Mouse (Mus musculus): ENCODE data around the gene Tmtc1. TPM values are rescaled to one million over a fixed set of nuclear protein-coding genes. Genes with fewer than 3 reads are reported as not detected.

Gene Tmtc1
- total and polyA plus RNA-seq, 2 experiments from 2014 or later, result 2.4 to 45.4 TPM

GRCm38 (mm10) chr6:148381163-148381782, 62.9 kb downstream of the Tmtc1 start:
- Histone ChIP-seq H3K27ac (no peak overlapping the region), H3K9ac (replicated peaks; ENCODE audit: low read length) (no peak overlapping the region), H3K4me3 (ENCODE audit: low read length) (no peak overlapping the region), H3K36me3 (ENCODE audit: insufficient read depth, low read length) (no peaks in the 10 kb centered on the region), H3K9me3 (ENCODE audit: low read length) (no peaks in the 10 kb centered on the region), H3K27me3 (ENCODE audit: insufficient read depth, low read length) (no peaks in the 10 kb centered on the region), H3K4me1 (ENCODE audit: insufficient read depth, low read length) (no peaks in the 10 kb centered on the region), H3K4me2 (ENCODE audit: low read depth, low read length) (no peak overlapping the region)
- TF ChIP-seq CTCF (IDR thresholded peaks at IDR 0.05; ENCODE audit: low read depth), result no peak
- no peak for ATAC-seq
- no peak for DNase-seq (ENCODE audit: low spot score)
- whole genome bisulfite sequencing, result 67% methylated on average over 9 of the region's 9 CpGs

GRCm38 (mm10) chr6:148375618-148376209, 68.5 kb downstream of the Tmtc1 start:
- no peak for ATAC-seq
- no peaks in the 10 kb centered on the region for H3K9me3 ChIP-seq (ENCODE audit: low read length)
- 50% methylated on average over 3 of the region's 3 CpGs for WGBS

GRCm38 (mm10) chr6:148375015-148375414, 69.2 kb downstream of the Tmtc1 start:
- H3K4me3 ChIP-seq (ENCODE audit: low read length), result no peak overlapping the region
- no peak for ATAC-seq
- no peaks in the 10 kb centered on the region for H3K27me3 ChIP-seq (ENCODE audit: insufficient read depth, low read length)
- H3K9me3 ChIP-seq (ENCODE audit: low read length), result no peaks in the 10 kb centered on the region
- H3K27ac ChIP-seq, result no peak overlapping the region
- TF ChIP-seq CTCF (IDR thresholded peaks at IDR 0.05; ENCODE audit: low read depth), result no peak
- H3K4me2 ChIP-seq (ENCODE audit: low read depth, low read length), result no peak overlapping the region
- H3K36me3 ChIP-seq (ENCODE audit: insufficient read depth, low read length), result no peaks in the 10 kb centered on the region
- no peaks in the 10 kb centered on the region for H3K4me1 ChIP-seq (ENCODE audit: insufficient read depth, low read length)
- H3K9ac ChIP-seq (replicated peaks; ENCODE audit: low read length), result no peak overlapping the region
- DNase-seq (ENCODE audit: low spot score), result no peak
- WGBS, result 84% methylated on average over 3 of the region's 3 CpGs

More at GRCm38 (mm10) chr6:148375618-148376209, 68.5 kb downstream of the Tmtc1 start:
- no peaks in the 10 kb centered on the region for H3K36me3 ChIP-seq (ENCODE audit: insufficient read depth, low read length)
- H3K4me1 ChIP-seq (ENCODE audit: insufficient read depth, low read length), result no peaks in the 10 kb centered on the region
- no peak overlapping the region for H3K4me3 ChIP-seq (ENCODE audit: low read length)
- no peak overlapping the region for H3K9ac ChIP-seq (replicated peaks; ENCODE audit: low read length)
- DNase-seq (ENCODE audit: low spot score), result no peak
- H3K27me3 ChIP-seq (ENCODE audit: insufficient read depth, low read length), result no peaks in the 10 kb centered on the region
- TF ChIP-seq CTCF (IDR thresholded peaks at IDR 0.05; ENCODE audit: low read depth), result no peak
- no peak overlapping the region for H3K27ac ChIP-seq
- H3K4me2 ChIP-seq (ENCODE audit: low read depth, low read length), result no peak overlapping the region

- ATAC-seq (no peak), DNase-seq (ENCODE audit: low spot score) (no peak)
- TF ChIP-seq CTCF (IDR thresholded peaks at IDR 0.05; ENCODE audit: low read depth), result no peak
- Histone ChIP-seq H3K36me3 (ENCODE audit: insufficient read depth, low read length) (no peaks in the 10 kb centered on the region), H3K4me3 (ENCODE audit: low read length) (no peak overlapping the region), H3K27me3 (ENCODE audit: insufficient read depth, low read length) (no peaks in the 10 kb centered on the region), H3K4me2 (ENCODE audit: low read depth, low read length) (no peak overlapping the region), H3K27ac (no peak overlapping the region), H3K9ac (replicated peaks; ENCODE audit: low read length) (no peak overlapping the region), H3K4me1 (ENCODE audit: insufficient read depth, low read length) (no peaks in the 10 kb centered on the region), H3K9me3 (ENCODE audit: low read length) (no peaks in the 10 kb centered on the region)
- 80% methylated on average over 2 of the region's 2 CpGs for WGBS
Observed at GRCm38 (mm10) chr6:148373444-148373843, 70.7 kb downstream of the Tmtc1 start.

- TF ChIP-seq CTCF (IDR thresholded peaks at IDR 0.05; ENCODE audit: low read depth), result no peak; the same call in 1 of the 2 replicates
- DNase-seq (ENCODE audit: low spot score) (no peak), ATAC-seq (no peak)
- no peaks in the 10 kb centered on the region for H3K36me3 ChIP-seq (ENCODE audit: insufficient read depth, low read length)
- H3K9ac ChIP-seq (replicated peaks; ENCODE audit: low read length), result no peak overlapping the region
- H3K27ac ChIP-seq, result no peak overlapping the region
- H3K4me3 ChIP-seq (ENCODE audit: low read length), result no peak overlapping the region
- no peak overlapping the region for H3K4me2 ChIP-seq (ENCODE audit: low read depth, low read length)
- H3K4me1 ChIP-seq (ENCODE audit: insufficient read depth, low read length), result no peaks in the 10 kb centered on the region
- no peaks in the 10 kb centered on the region for H3K9me3 ChIP-seq (ENCODE audit: low read length)
- H3K27me3 ChIP-seq (ENCODE audit: insufficient read depth, low read length), result no peaks in the 10 kb centered on the region
Observed at GRCm38 (mm10) chr6:148371223-148371622, 73.0 kb downstream of the Tmtc1 start.

- H3K27ac ChIP-seq, result no peak overlapping the region
- no peaks in the 10 kb centered on the region for H3K4me1 ChIP-seq (ENCODE audit: insufficient read depth, low read length)
- no peak for ATAC-seq
- H3K9me3 ChIP-seq (ENCODE audit: low read length), result no peaks in the 10 kb centered on the region
- no peak overlapping the region for H3K4me2 ChIP-seq (ENCODE audit: low read depth, low read length)
- H3K4me3 ChIP-seq (ENCODE audit: low read length), result no peak overlapping the region
- no peak for TF ChIP-seq CTCF (IDR thresholded peaks at IDR 0.05; ENCODE audit: low read depth)
- no peaks in the 10 kb centered on the region for H3K36me3 ChIP-seq (ENCODE audit: insufficient read depth, low read length)
- no peaks in the 10 kb centered on the region for H3K27me3 ChIP-seq (ENCODE audit: insufficient read depth, low read length)
- WGBS, result 24% methylated on average over 4 of the region's 4 CpGs
- no peak for DNase-seq (ENCODE audit: low spot score)
- H3K9ac ChIP-seq (replicated peaks; ENCODE audit: low read length), result no peak overlapping the region
Observed at GRCm38 (mm10) chr6:148367094-148367539, 77.1 kb downstream of the Tmtc1 start.

GRCm38 (mm10) chr6:148366629-148367028, 77.6 kb downstream of the Tmtc1 start:
- Histone ChIP-seq H3K36me3 (ENCODE audit: insufficient read depth, low read length) (no peaks in the 10 kb centered on the region), H3K9ac (replicated peaks; ENCODE audit: low read length) (no peak overlapping the region), H3K4me1 (ENCODE audit: insufficient read depth, low read length) (no peaks in the 10 kb centered on the region), H3K27me3 (ENCODE audit: insufficient read depth, low read length) (no peaks in the 10 kb centered on the region), H3K27ac (no peak overlapping the region), H3K4me3 (ENCODE audit: low read length) (no peak overlapping the region), H3K9me3 (ENCODE audit: low read length) (no peaks in the 10 kb centered on the region), H3K4me2 (ENCODE audit: low read depth, low read length) (no peak overlapping the region)
- TF ChIP-seq CTCF (IDR thresholded peaks at IDR 0.05; ENCODE audit: low read depth), result no peak
- WGBS, result 90% methylated on average over 1 of the region's 1 CpGs
- DNase-seq (ENCODE audit: low spot score), result no peak
- ATAC-seq, result no peak
